Mouse (Mus musculus) stomach, embryonic 14.5 days (tissue): ENCODE measurements at regions not wholly inside any gene's neighbourhood (a gene's known extent, or its start where the extent isn't known, plus 50 kb on each side); places are given as distances from the start of the nearest gene placed in this dataset.

Source experiments
- ATAC-seq: fragments of 200-750 bp; cut with Nextera tagmentation; 2 replicates; pipeline ENCODE4 v1.8.0; 2017; ENCODE audit warnings: low read depth, moderate TSS enrichment; ENCODE audit not compliant: insufficient number of reproducible peaks, insufficient read depth, low FRiP score
- H3K27ac ChIP-seq: fragments of 300-500 bp; sonication (generic); 2 replicates; pipeline ENCODE4 v1.5.1; 2014; ENCODE audit warnings: mild to moderate bottlenecking, low read length, moderate library complexity, mixed read lengths
- H3K27me3 ChIP-seq: fragments of 300-500 bp; sonication (generic); 2 replicates; pipeline ENCODE4 v1.6.1; 2014; ENCODE audit warnings: low read length, control low read depth, mixed read lengths; ENCODE audit not compliant: control insufficient read depth, insufficient read depth
- H3K36me3 ChIP-seq: fragments of 300-500 bp; sonication (generic); 2 replicates; pipeline ENCODE4 v1.6.1; 2014; ENCODE audit warnings: mild to moderate bottlenecking, control low read depth, low read length, moderate library complexity, mixed read lengths; ENCODE audit not compliant: control insufficient read depth, insufficient read depth
- H3K4me1 ChIP-seq: fragments of 300-500 bp; sonication (generic); 2 replicates; pipeline ENCODE4 v1.6.1; 2014; ENCODE audit warnings: low read length, control low read depth, mixed read lengths; ENCODE audit not compliant: control insufficient read depth, insufficient read depth
- H3K4me2 ChIP-seq: fragments of 300-500 bp; sonication (generic); replicated peaks from 2 replicates; pipeline ENCODE4 v1.6.1; 2014; ENCODE audit warnings: low read depth, low read length, control low read depth
- H3K4me3 ChIP-seq: fragments of 300-500 bp; sonication (generic); 2 replicates; pipeline ENCODE4 v1.5.1; 2014; ENCODE audit warnings: low read depth, low read length, control low read depth
- H3K9ac ChIP-seq: fragments of 300-500 bp; sonication (generic); replicated peaks from 2 replicates; pipeline ENCODE4 v1.6.1; 2014; ENCODE audit warnings: low read depth, mild to moderate bottlenecking, control low read depth, low read length, moderate library complexity, mixed read lengths
- H3K9me3 ChIP-seq: fragments of 300-500 bp; sonication (generic); 2 replicates; pipeline ENCODE4 v1.6.1; 2016; ENCODE audit warnings: low read depth, low read length, control low read depth; ENCODE audit not compliant: control insufficient read depth
- WGBS: fragments of 180-500 bp; shearing (Covaris S2); extraction: QIAGEN DNeasy Blood & Tissue Kit; methylation state at CpG from one replicate; pipeline ENCODE4 v1.1.7; 2014; 5-methylcytosine and 5-hydroxymethylcytosine counted together

- no peak for ATAC-seq
- Histone ChIP-seq H3K27me3 (no peaks in the 10 kb centered on the region), H3K36me3 (no peaks in the 10 kb centered on the region), H3K4me2 (no peak overlapping the region), H3K4me1 (peaks cover 8% of the 10 kb centered on the region), H3K27ac (no peak overlapping the region), H3K4me3 (no peak overlapping the region), H3K9me3 (no peaks in the 10 kb centered on the region), H3K9ac (no peak overlapping the region)
- 50% methylated on average over 2 of the region's 2 CpGs for WGBS
Observed at GRCm38 (mm10) chr1:57608423-57608679, 165.6 kb upstream of the Spats2l start.

- peaks cover 10% of the 10 kb centered on the region for H3K4me1 ChIP-seq
- H3K27ac ChIP-seq = no peak overlapping the region
- H3K9me3 ChIP-seq = no peaks in the 10 kb centered on the region
- H3K4me3 ChIP-seq = no peak overlapping the region
- H3K4me2 ChIP-seq = no peak overlapping the region
- H3K9ac ChIP-seq = no peak overlapping the region
- no peak for ATAC-seq
- 49% methylated on average over 6 of the region's 6 CpGs for WGBS
- no peaks in the 10 kb centered on the region for H3K27me3 ChIP-seq
- no peaks in the 10 kb centered on the region for H3K36me3 ChIP-seq
Observed at GRCm38 (mm10) chr1:57609307-57609706, 164.7 kb upstream of the Spats2l start.

GRCm38 (mm10) chr1:57612171-57612570, 161.8 kb upstream of the Spats2l start:
- no peaks in the 10 kb centered on the region for H3K36me3 ChIP-seq
- WGBS = 84% methylated on average over 4 of the region's 4 CpGs
- no peak overlapping the region for H3K9ac ChIP-seq
- ATAC-seq = no peak
- H3K4me2 ChIP-seq = no peak overlapping the region
- no peaks in the 10 kb centered on the region for H3K9me3 ChIP-seq
- H3K27ac ChIP-seq = no peak overlapping the region
- no peak overlapping the region for H3K4me3 ChIP-seq
- H3K4me1 ChIP-seq = peaks cover 10% of the 10 kb centered on the region
- no peaks in the 10 kb centered on the region for H3K27me3 ChIP-seq

GRCm38 (mm10) chr1:57612931-57613804, 160.8 kb upstream of the Spats2l start:
- H3K9me3 ChIP-seq = no peaks in the 10 kb centered on the region
- H3K4me3 ChIP-seq = no peak overlapping the region
- WGBS = 19% methylated on average over 17 of the region's 17 CpGs
- H3K4me1 ChIP-seq = peaks cover 10% of the 10 kb centered on the region
- 0 out of 2 replicates have a peak, but pooled peaks have one; percentile 23 for ATAC-seq
- H3K9ac ChIP-seq = no peak overlapping the region
- no peaks in the 10 kb centered on the region for H3K36me3 ChIP-seq
- no peak overlapping the region for H3K27ac ChIP-seq
- no peaks in the 10 kb centered on the region for H3K27me3 ChIP-seq
- H3K4me2 ChIP-seq = peak overlapping the region; percentile 37

- Histone ChIP-seq H3K4me3 (no peak overlapping the region), H3K36me3 (no peaks in the 10 kb centered on the region), H3K27me3 (no peaks in the 10 kb centered on the region), H3K4me2 (no peak overlapping the region), H3K4me1 (peaks cover 10% of the 10 kb centered on the region), H3K9me3 (no peaks in the 10 kb centered on the region), H3K9ac (no peak overlapping the region), H3K27ac (no peak overlapping the region)
- peak; percentile 74; the same call in 1 of the 2 replicates for ATAC-seq
Observed at GRCm38 (mm10) chr1:57615155-57615554, 158.8 kb upstream of the Spats2l start.

GRCm38 (mm10) chr1:57617316-57617715, 156.6 kb upstream of the Spats2l start:
- no peaks in the 10 kb centered on the region for H3K36me3 ChIP-seq
- no peaks in the 10 kb centered on the region for H3K9me3 ChIP-seq
- H3K27ac ChIP-seq = no peak overlapping the region
- H3K4me3 ChIP-seq = no peak overlapping the region
- H3K27me3 ChIP-seq = no peaks in the 10 kb centered on the region
- H3K4me1 ChIP-seq = peaks cover 10% of the 10 kb centered on the region
- no peak overlapping the region for H3K4me2 ChIP-seq
- WGBS = 81% methylated on average over 3 of the region's 3 CpGs
- no peak overlapping the region for H3K9ac ChIP-seq
- ATAC-seq = no peak

- Histone ChIP-seq H3K27me3 (no peaks in the 10 kb centered on the region), H3K36me3 (no peaks in the 10 kb centered on the region), H3K9me3 (no peaks in the 10 kb centered on the region), H3K27ac (no peak overlapping the region), H3K4me3 (no peak overlapping the region), H3K4me2 (no peak overlapping the region), H3K9ac (no peak overlapping the region), H3K4me1 (no peaks in the 10 kb centered on the region)
- no peak for ATAC-seq
- 78% methylated on average over 9 of the region's 9 CpGs for WGBS
Observed at GRCm38 (mm10) chr1:57622561-57622960, 151.4 kb upstream of the Spats2l start.

- H3K4me3 ChIP-seq = no peak overlapping the region
- no peak for ATAC-seq
- no peak overlapping the region for H3K4me2 ChIP-seq
- no peak overlapping the region for H3K9ac ChIP-seq
- no peaks in the 10 kb centered on the region for H3K4me1 ChIP-seq
- H3K27ac ChIP-seq = no peak overlapping the region
- H3K27me3 ChIP-seq = no peaks in the 10 kb centered on the region
- 52% methylated on average over 1 of the region's 1 CpGs for WGBS
- H3K36me3 ChIP-seq = no peaks in the 10 kb centered on the region
- H3K9me3 ChIP-seq = no peaks in the 10 kb centered on the region
Observed at GRCm38 (mm10) chr1:57633986-57634385, 140.0 kb upstream of the Spats2l start.

- Histone ChIP-seq H3K9me3 (no peaks in the 10 kb centered on the region), H3K27me3 (no peaks in the 10 kb centered on the region), H3K36me3 (no peaks in the 10 kb centered on the region), H3K4me2 (no peak overlapping the region), H3K9ac (no peak overlapping the region), H3K27ac (no peak overlapping the region), H3K4me1 (no peaks in the 10 kb centered on the region), H3K4me3 (no peak overlapping the region)
- no peak for ATAC-seq
- 75% methylated on average over 5 of the region's 5 CpGs for WGBS
Observed at GRCm38 (mm10) chr1:57642131-57642530, 131.8 kb upstream of the Spats2l start.
